Mouse (Mus musculus) lung, postnatal 0 days (tissue): Measurements from ENCODE around the gene Fcmr.

Source experiments
- CTCF ChIP-seq: IDR thresholded peaks from 2 replicates; pipeline ENCODE4 v1.5.1; 2016; ENCODE audit warnings: antibody characterized with exemption, mild to moderate bottlenecking
- EP300 ChIP-seq: IDR thresholded peaks from 2 replicates; pipeline ENCODE4 v1.6.1; 2016; ENCODE audit warnings: antibody characterized with exemption, mild to moderate bottlenecking, control low read depth

- TF ChIP-seq CTCF, result no peak
- TF ChIP-seq EP300, result no peak
Observed at GRCm38 (mm10) chr1:130835161-130835936, 30.1 kb upstream of the Fcmr start.
